Mouse (Mus musculus) embryonic facial prominence, embryonic 12.5 days (tissue): ENCODE measurements at regions not wholly inside any gene's neighbourhood (a gene's known extent, or its start where the extent isn't known, plus 50 kb on each side); places are given as distances from the start of the nearest gene placed in this dataset.

Experiments
- ATAC-seq: fragments of 200-750 bp; cut with Nextera tagmentation; 2 replicates; pipeline ENCODE4 v1.8.0; 2017; ENCODE audit not compliant: insufficient number of reproducible peaks, insufficient read depth, low FRiP score, low TSS enrichment
- H3K27ac ChIP-seq: fragments of 300-500 bp; sonication (generic); 2 replicates; pipeline ENCODE4 v1.5.1; 2016; ENCODE audit warnings: mild to moderate bottlenecking
- H3K27me3 ChIP-seq: fragments of 300-500 bp; sonication (generic); 2 replicates; pipeline ENCODE4 v1.6.1; 2016; ENCODE audit warnings: mild to moderate bottlenecking, moderate library complexity
- H3K36me3 ChIP-seq: fragments of 300-500 bp; sonication (generic); 2 replicates; pipeline ENCODE4 v1.6.1; 2016; ENCODE audit warnings: mild to moderate bottlenecking
- H3K4me1 ChIP-seq: fragments of 300-500 bp; sonication (generic); 2 replicates; pipeline ENCODE4 v1.6.1; 2016
- H3K4me2 ChIP-seq: fragments of 300-500 bp; sonication (generic); replicated peaks from 2 replicates; pipeline ENCODE4 v1.6.1; 2016; ENCODE audit warnings: mild to moderate bottlenecking, moderate library complexity
- H3K4me3 ChIP-seq: fragments of 300-500 bp; sonication (generic); 2 replicates; pipeline ENCODE4 v1.5.1; 2016; ENCODE audit warnings: mild to moderate bottlenecking
- H3K9ac ChIP-seq: fragments of 300-500 bp; sonication (generic); 2 replicates; pipeline ENCODE4 v1.6.1; 2016; ENCODE audit warnings: mild to moderate bottlenecking, moderate library complexity
- H3K9me3 ChIP-seq: fragments of 300-500 bp; sonication (generic); 2 replicates; pipeline ENCODE4 v1.6.1; 2016; ENCODE audit warnings: mild to moderate bottlenecking, moderate library complexity
- WGBS: fragments of 180-500 bp; shearing (Covaris S2); methylation state at CpG from one replicate; pipeline ENCODE4 v1.1.7; 2016; 5-methylcytosine and 5-hydroxymethylcytosine counted together

GRCm38 (mm10) chr6:53130717-53131330 is 62.4 kb upstream of the Jazf1 start:
- no peaks in the 10 kb centered on the region for H3K27me3 ChIP-seq
- 0 out of 2 replicates have a peak, but pooled peaks cover 4% of the 10 kb centered on the region for H3K4me1 ChIP-seq
- no peaks in the 10 kb centered on the region for H3K36me3 ChIP-seq
- WGBS = 22% methylated on average over 2 of the region's 2 CpGs
- no peak overlapping the region for H3K4me3 ChIP-seq
- no peak for ATAC-seq
- no peaks in the 10 kb centered on the region for H3K9me3 ChIP-seq
- H3K4me2 ChIP-seq = no peak overlapping the region
- no peak overlapping the region for H3K9ac ChIP-seq
- H3K27ac ChIP-seq = no peak overlapping the region

- 0 out of 2 replicates have a peak, but pooled peaks cover 4% of the 10 kb centered on the region for H3K4me1 ChIP-seq
- H3K9ac ChIP-seq = no peak overlapping the region
- H3K36me3 ChIP-seq = no peaks in the 10 kb centered on the region
- WGBS = 78% methylated on average over 5 of the region's 5 CpGs
- H3K4me3 ChIP-seq = no peak overlapping the region
- H3K27me3 ChIP-seq = no peaks in the 10 kb centered on the region
- no peak overlapping the region for H3K27ac ChIP-seq
- no peak overlapping the region for H3K4me2 ChIP-seq
- H3K9me3 ChIP-seq = no peaks in the 10 kb centered on the region
- ATAC-seq = no peak
Observed at GRCm38 (mm10) chr6:53126776-53127175, 58.3 kb upstream of the Jazf1 start.

GRCm38 (mm10) chr6:53124800-53125450 is 56.5 kb upstream of the Jazf1 start:
- 64% methylated on average over 17 of the region's 17 CpGs for WGBS
- no peak for ATAC-seq

GRCm38 (mm10) chr6:53120385-53120784 is 52.0 kb upstream of the Jazf1 start:
- WGBS = 94% methylated on average over 5 of the region's 5 CpGs
- no peak for ATAC-seq
- Histone ChIP-seq H3K4me1 (no peaks in the 10 kb centered on the region), H3K9me3 (no peaks in the 10 kb centered on the region), H3K4me3 (no peak overlapping the region), H3K27me3 (no peaks in the 10 kb centered on the region), H3K4me2 (no peak overlapping the region), H3K27ac (no peak overlapping the region), H3K9ac (no peak overlapping the region), H3K36me3 (no peaks in the 10 kb centered on the region)

More at GRCm38 (mm10) chr6:53124800-53125450, 56.5 kb upstream of the Jazf1 start:
- H3K9ac ChIP-seq = no peak overlapping the region
- H3K27me3 ChIP-seq = no peaks in the 10 kb centered on the region
- no peaks in the 10 kb centered on the region for H3K36me3 ChIP-seq
- no peak overlapping the region for H3K4me3 ChIP-seq
- no peaks in the 10 kb centered on the region for H3K4me1 ChIP-seq
- no peak overlapping the region for H3K4me2 ChIP-seq
- H3K9me3 ChIP-seq = no peaks in the 10 kb centered on the region
- H3K27ac ChIP-seq = no peak overlapping the region
